Mouse (Mus musculus): Measurements from ENCODE around the gene Ipo4.

Gene Ipo4

DNA sequence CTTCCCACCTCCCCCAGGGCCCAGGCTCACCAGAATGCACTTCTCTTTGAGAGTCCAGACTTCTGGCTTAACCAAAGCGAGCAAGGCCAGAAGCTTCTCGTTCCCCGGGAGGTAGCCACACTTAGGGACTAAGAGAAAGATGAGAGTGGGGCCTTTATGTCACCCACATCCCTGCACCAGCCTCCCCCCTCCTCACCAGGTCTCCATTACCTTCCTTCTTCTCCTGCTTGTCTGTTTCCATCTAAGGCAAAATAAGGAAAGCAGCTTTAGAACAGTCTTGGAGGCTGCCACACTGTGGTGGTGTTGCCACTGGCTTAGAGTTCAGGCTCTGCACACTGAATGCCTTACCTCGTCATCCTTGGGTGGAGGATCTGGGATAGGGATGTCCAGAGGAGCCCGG lies 46.5 kb downstream of the Ipo4 start:
- no peak for DNase-seq

GRCm38 (mm10) chr14:55586149-55586548 lies 49.6 kb downstream of the Ipo4 start:
- DNase-seq = no peak

DNA sequence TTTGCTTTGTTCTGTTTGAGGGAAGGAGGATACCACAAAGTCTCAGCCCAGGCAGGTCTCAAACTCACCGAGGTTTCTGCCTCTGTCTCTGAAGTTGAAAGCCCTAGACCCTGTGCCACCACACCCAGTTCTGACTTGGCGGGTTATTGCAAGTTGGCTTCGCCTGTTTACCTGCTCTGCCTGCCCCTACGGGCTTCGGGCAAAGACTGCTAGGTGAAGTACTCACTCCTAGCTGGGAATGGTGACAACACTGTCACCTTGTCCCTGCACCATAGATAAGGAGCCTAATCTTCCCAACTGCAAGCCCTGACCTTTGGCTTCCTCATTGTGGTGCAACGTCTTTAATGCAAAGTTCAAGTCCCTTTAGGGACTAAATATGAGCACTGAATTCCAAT lies 50.2 kb downstream of the Ipo4 start:
- DNase-seq = no peak

DNA sequence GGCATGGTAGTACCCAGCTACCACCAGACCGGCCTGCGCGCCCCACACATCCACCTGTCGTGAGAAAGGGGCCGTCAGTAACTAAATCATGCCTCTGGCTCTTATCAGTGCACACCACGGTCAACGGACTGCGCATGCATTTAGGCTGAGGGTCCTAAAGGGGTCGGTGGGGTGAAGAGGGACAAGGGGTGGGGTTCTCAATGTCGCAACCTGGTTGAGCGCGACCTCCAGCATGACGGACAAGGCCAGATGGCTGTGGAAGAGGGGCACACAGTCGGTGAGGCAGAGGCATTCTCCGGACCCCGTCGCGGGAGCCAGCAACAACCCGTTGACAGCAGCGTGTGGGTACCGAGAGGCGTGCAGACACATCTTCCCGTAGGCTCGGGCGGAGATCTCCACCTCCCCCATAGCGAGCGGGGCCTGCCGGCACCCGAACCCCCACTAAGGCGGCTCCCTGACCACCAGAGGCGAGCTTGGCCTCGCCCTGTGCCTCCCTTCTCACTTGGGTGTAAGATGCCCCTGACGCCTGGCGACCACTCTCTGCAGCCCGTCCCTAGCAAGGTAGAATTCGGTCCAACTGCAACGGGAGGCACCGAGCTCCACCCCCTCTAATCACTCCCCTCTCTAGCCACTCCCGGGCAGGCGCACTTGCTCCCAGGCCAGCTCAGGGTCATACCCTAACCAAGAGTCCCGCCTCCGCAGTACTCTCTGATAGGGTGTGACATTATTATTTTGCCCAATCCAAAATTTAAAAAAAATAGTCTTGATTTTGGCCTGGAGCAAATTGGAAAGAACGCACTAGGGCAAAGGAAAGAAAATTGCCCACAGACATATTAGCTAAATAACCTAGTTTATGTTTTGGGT lies 50.8 kb downstream of the Ipo4 start, which contains the start of gene Emc9:
Gene Emc9 (minus strand): TSS at position 601 of the 864 bp plus-strand sequence.
- DNase-seq = peak; percentile 63

GRCm38 (mm10) chr14:55584303-55584701 lies 51.5 kb downstream of the Ipo4 start:
- DNase-seq = no peak

DNA sequence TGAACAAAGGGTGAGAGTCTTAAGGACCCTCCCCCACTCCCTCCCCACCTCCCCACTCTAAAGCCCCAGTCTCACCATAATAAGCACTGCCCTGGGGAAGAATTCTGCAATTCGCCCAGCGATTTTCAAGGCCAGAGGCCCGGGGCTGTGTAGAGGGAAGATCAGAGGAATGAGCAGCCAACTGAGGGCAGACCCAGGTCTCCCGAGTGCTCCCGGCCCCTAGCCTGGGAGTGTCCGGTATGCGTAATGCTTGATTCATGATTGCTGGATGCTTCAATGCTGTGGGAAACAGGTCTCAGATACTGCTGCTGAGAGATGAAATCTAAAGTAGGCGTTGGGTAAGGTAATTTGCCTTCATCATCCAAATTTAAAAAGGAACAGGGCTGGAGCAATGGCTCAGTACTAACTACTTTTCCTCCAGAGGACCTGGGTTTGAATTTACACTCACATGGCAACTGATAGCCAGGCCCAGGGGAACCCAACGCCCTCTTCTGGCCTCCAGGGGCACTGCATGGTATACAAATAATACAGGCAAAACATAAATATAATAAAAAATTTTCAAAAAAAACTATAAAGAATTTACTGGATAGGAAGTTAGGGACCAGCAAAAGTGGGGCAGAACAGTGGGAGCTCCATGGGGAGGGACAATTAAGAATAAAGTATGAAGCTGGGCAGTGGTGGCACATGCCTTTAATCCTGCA lies 53.6 kb downstream of the Ipo4 start:
- peak; percentile 40 for DNase-seq

GRCm38 (mm10) chr14:55580731-55581130 lies 55.0 kb downstream of the Ipo4 start:
- DNase-seq = no peak

GRCm38 (mm10) chr14:55579511-55580496 lies 56.0 kb downstream of the Ipo4 start:
- no peak for DNase-seq

GRCm38 (mm10) chr14:55578668-55579269 lies 57.0 kb downstream of the Ipo4 start:
- DNase-seq = no peak

DNA sequence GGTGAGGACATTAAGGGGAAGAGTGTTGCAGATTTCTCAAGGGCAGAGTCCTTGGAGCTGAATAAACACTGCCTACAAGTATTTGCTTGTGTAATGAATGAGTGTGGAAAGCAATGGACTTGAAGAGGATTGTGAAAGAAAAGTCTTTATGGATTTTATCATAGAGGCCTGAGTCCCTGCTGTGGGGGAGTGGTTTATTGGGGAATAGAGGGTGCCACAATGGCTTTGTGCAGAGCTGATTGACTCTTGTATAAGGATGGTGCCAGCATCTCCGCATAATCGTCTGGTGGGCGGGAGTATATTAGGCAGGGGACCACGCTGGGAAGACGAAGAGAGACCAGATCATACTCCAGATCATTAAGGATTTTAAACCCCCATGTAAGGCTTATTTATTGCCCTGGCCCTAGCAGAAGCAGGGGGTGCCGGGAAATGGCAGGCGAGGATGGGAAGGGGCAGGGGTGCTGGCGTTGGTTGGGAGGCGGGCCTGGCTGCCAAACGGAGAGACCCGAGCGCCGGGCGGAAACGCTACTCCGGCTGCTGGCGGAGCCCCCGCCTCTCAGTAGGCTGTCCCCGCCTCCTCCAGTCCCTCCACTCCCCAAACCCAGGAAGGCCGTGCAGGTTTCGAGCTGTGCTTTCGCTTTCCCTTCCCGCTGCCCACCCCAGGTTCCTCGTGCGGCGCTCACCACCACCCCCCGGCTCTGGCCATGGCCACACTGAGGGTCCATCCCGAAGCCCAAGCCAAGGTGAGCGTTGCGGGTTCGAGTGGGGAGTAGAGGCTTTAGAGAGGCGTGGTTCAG lies 57.7 kb downstream of the Ipo4 start, which contains the start of gene Psme1:
Gene Psme1 (plus strand): TSS at position 253 of the 797 bp plus-strand sequence.
- peak; percentile 88 for DNase-seq

DNA sequence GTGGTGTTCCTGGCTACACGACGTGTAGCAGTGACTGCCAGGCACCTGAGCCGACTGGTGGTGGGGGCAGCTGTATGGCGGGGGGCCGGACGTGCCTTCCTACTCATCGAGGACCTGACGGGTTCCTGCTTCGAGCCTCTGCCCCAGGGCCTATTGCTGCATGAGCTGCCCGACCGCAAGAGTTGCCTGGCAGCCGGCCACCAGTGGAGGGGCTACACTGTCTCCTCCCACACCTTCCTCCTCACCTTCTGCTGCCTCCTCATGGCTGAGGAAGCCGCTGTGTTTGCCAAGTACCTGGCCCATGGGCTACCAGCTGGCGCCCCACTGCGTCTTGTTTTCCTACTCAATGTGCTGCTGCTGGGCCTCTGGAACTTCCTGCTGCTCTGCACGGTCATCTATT lies 59.4 kb downstream of the Ipo4 start:
- no peak for DNase-seq

DNA sequence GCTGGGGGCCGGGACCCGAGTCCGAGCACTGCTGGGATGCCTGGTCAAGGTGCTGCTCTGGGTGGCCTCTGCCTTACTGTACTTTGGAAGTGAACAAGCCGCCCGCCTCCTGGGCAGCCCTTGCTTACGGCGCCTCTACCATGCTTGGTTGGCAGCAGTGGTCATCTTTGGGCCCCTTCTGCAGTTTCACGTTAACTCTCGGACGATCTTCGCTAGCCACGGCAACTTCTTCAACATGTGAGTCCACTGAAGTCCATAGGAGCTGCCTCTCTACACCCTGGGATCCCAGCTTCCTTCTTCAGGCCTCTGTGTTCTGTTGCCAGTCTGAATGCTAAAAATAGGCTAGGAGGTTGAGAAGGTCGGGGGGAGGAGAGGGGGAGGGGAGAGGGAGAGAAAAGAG lies 60.0 kb downstream of the Ipo4 start:
- DNase-seq = no peak

All from thymus, postnatal 4 days (tissue).